20 mouse cellular contexts compared by ENCODE assay signal in genomic region chr1:150893677-150894188, GRCm38 (mm10).
DNase-seq lines count a peak whose midpoint lies in the region; ATAC-seq and TF ChIP-seq lines count a peak whose summit lies in the region.
"Had no signal": no experiment of that assay in that cellular context is flagged by ENCODE, and none has a peak within 500 bp of the region (broad histone marks: within the 10 kb centered on the region; RNA-seq: fewer than 3 reads in every experiment).

No protein-coding gene starts in this region.

- 43% methylated on average over 5 of the region's 5 CpGs for WGBS in intestine, embryonic 16.5 days
- 37% methylated on average over 5 of the region's 5 CpGs for WGBS in intestine, postnatal 0 days
- WGBS in kidney, postnatal 0 days = 40% methylated on average over 5 of the region's 5 CpGs

- 0 out of 2 replicates have a peak, but pooled peaks have one; percentile 60 for ATAC-seq in intestine, embryonic 16.5 days
- ATAC-seq in intestine, postnatal 0 days = no peak
- no peak for ATAC-seq in kidney, postnatal 0 days (replicated peaks; ENCODE audit: low FRiP score, low read depth)
- ATAC-seq: forebrain, embryonic 14.5 days; forebrain, embryonic 16.5 days had no signal

- no peak overlapping the region for H3K4me2 ChIP-seq in intestine, embryonic 16.5 days (ENCODE audit: low read depth, low read length)
- no peak overlapping the region for H3K4me2 ChIP-seq in intestine, postnatal 0 days (replicated peaks; ENCODE audit: low read depth)
- no peak overlapping the region for H3K4me2 ChIP-seq in kidney, postnatal 0 days (ENCODE audit: low read length)
- H3K4me2 ChIP-seq: embryonic facial prominence, embryonic 12.5 days; forebrain, embryonic 12.5 days had no signal

- H3K9ac ChIP-seq in intestine, embryonic 16.5 days (ENCODE audit: low read depth, low read length) = no peak overlapping the region
- H3K9ac ChIP-seq in intestine, postnatal 0 days (ENCODE audit: low read depth, low read length) = no peak overlapping the region
- no peak overlapping the region for H3K9ac ChIP-seq in kidney, postnatal 0 days (ENCODE audit: low read depth, low read length)
- H3K9ac ChIP-seq: embryonic facial prominence, embryonic 12.5 days; forebrain, embryonic 12.5 days had no signal

- H3K27me3 ChIP-seq in intestine, embryonic 16.5 days (replicated peaks; ENCODE audit: control insufficient read depth, insufficient read depth, low read length) = no peaks in the 10 kb centered on the region
- H3K27me3 ChIP-seq in intestine, postnatal 0 days (replicated peaks; ENCODE audit: control insufficient read depth, insufficient read depth, low read length) = no peaks in the 10 kb centered on the region
- H3K27me3 ChIP-seq in kidney, postnatal 0 days (ENCODE audit: insufficient read depth, low read length) = no peaks in the 10 kb centered on the region
- H3K27me3 ChIP-seq: embryonic facial prominence, embryonic 12.5 days; forebrain, embryonic 12.5 days had no signal

- no peaks in the 10 kb centered on the region for H3K4me1 ChIP-seq in intestine, embryonic 16.5 days (ENCODE audit: control insufficient read depth, insufficient read depth, low read length)
- H3K4me1 ChIP-seq in intestine, postnatal 0 days (replicated peaks; ENCODE audit: control insufficient read depth, insufficient read depth, low read length) = no peaks in the 10 kb centered on the region
- H3K4me1 ChIP-seq in kidney, postnatal 0 days (replicated peaks; ENCODE audit: insufficient read depth, low read length) = no peaks in the 10 kb centered on the region

- no peak for TF ChIP-seq CTCF in intestine, postnatal 0 days (IDR thresholded peaks at IDR 0.05; ENCODE audit: low read depth)
- TF ChIP-seq CTCF in kidney, postnatal 0 days (IDR thresholded peaks at IDR 0.05; ENCODE audit: low read depth) = no peak

- no peaks in the 10 kb centered on the region for H3K36me3 ChIP-seq in intestine, embryonic 16.5 days (ENCODE audit: control insufficient read depth, insufficient read depth, low read length)
- no peaks in the 10 kb centered on the region for H3K36me3 ChIP-seq in intestine, postnatal 0 days (ENCODE audit: control insufficient read depth, insufficient read depth)
- no peaks in the 10 kb centered on the region for H3K36me3 ChIP-seq in kidney, postnatal 0 days (ENCODE audit: insufficient read depth, low read length)
- H3K36me3 ChIP-seq: embryonic facial prominence, embryonic 12.5 days; forebrain, embryonic 10.5 days; forebrain, embryonic 12.5 days had no signal

- H3K4me3 ChIP-seq in intestine, embryonic 16.5 days (ENCODE audit: low read length) = no peak overlapping the region
- no peak overlapping the region for H3K4me3 ChIP-seq in intestine, postnatal 0 days (ENCODE audit: low read depth, low read length)
- H3K4me3 ChIP-seq in kidney, postnatal 0 days (replicated peaks; ENCODE audit: low read depth, low read length) = no peak overlapping the region
- H3K4me3 ChIP-seq: embryonic facial prominence, embryonic 12.5 days; erythroblast, embryonic 14.5 days; forebrain, embryonic 10.5 days; forebrain, embryonic 12.5 days had no signal

- H3K27ac ChIP-seq in intestine, embryonic 16.5 days (ENCODE audit: low read length) = no peak overlapping the region
- no peak overlapping the region for H3K27ac ChIP-seq in intestine, postnatal 0 days (ENCODE audit: low read depth, low read length)
- H3K27ac ChIP-seq in kidney, postnatal 0 days = no peak overlapping the region
- H3K27ac ChIP-seq: embryonic facial prominence, embryonic 12.5 days; forebrain, embryonic 10.5 days; forebrain, embryonic 12.5 days had no signal

- peak; percentile 52 for DNase-seq in kidney, postnatal 0 days (ENCODE audit: low spot score)
- no peak for DNase-seq in kidney, postnatal 36 days
- DNase-seq: adrenal gland, adult 2 months; adrenal gland, postnatal 10 days; adrenal gland, postnatal 25 days; cerebellum, adult 11 months; cerebellum, adult 18-20 months; cerebellum, adult 8-10 months; cerebellum, adult 9-11 months; cerebellum, postnatal 14 days; cerebellum, postnatal 36 days; embryo, embryonic 11 days had no signal

- H3K9me3 ChIP-seq in intestine, embryonic 16.5 days (ENCODE audit: control insufficient read depth, low read length) = no peaks in the 10 kb centered on the region
- H3K9me3 ChIP-seq in intestine, postnatal 0 days (ENCODE audit: control insufficient read depth) = no peaks in the 10 kb centered on the region
- no peaks in the 10 kb centered on the region for H3K9me3 ChIP-seq in kidney, postnatal 0 days (replicated peaks; ENCODE audit: low read length)
- H3K9me3 ChIP-seq: embryonic facial prominence, embryonic 12.5 days; forebrain, embryonic 10.5 days; forebrain, embryonic 12.5 days had no signal
